Comparison of ENCODE assay signal across 21 mouse cellular contexts in the genomic region with DNA sequence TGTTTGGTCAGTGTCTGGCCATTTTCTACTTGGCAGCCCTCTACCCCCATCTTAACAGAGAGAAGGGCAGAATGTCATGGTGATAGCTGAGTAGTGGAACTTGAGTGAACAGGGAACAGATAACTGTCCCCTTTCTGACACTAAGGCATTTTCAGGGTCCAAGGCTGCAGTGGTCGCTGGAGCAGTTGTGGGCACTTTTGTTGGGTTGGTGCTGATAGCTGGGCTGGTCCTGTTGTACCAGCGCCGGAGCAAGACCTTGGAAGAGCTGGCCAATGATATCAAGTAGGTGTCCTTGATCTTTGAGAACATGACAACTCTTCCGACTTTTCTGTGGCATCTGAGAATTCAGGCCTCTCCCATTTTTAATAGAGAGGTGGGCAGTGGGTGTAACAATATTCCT. TPM values are rescaled to one million over a fixed set of nuclear protein-coding genes. Genes with fewer than 3 reads are reported as not detected.
"Had no signal": no experiment of that assay in that cellular context is flagged by ENCODE, and none has a peak within 500 bp of the region (broad histone marks: within the 10 kb centered on the region; RNA-seq: fewer than 3 reads in every experiment).

No protein-coding gene starts in this region.

- H3K9ac ChIP-seq: limb, embryonic 12.5 days; limb, embryonic 15.5 days; liver, embryonic 14.5 days; liver, postnatal 0 days; lung, embryonic 14.5 days had no signal

- H3K4me3 ChIP-seq: limb, embryonic 12.5 days; limb, embryonic 15.5 days had no signal

- H3K27ac ChIP-seq: limb, embryonic 12.5 days; limb, embryonic 15.5 days; liver, embryonic 14.5 days; stomach, postnatal 0 days had no signal

- H3K36me3 ChIP-seq: limb, embryonic 12.5 days; limb, embryonic 15.5 days had no signal

- DNase-seq: kidney, adult 9 months; kidney, postnatal 14 days; kidney, postnatal 4 days; left cerebral cortex, postnatal 4 days; liver, postnatal 0 days; lung, embryonic 14.5 days; lung, postnatal 10 days; midbrain, embryonic 14.5 days; right cerebral cortex, postnatal 14 days; right cerebral cortex, postnatal 4 days; thymus, adult 2 months; thymus, postnatal 14 days; thymus, postnatal 4 days had no signal

RNA-seq across cellular contexts. Expression of gene Vsig2, which starts 2.2 kb away (rescaled TPM):
- total RNA-seq: megakaryocyte progenitor cell, adult 5-6 weeks; megakaryocyte-erythroid progenitor cell, adult 5-6 weeks had no signal
- polyA plus RNA-seq: midbrain, embryonic 11.5 days; neural tube, embryonic 11.5 days had no signal
